Mouse (Mus musculus): Measurements from ENCODE around the gene Gba.

- TF ChIP-seq GATA1 (IDR thresholded peaks at IDR 0.05; ENCODE audit: borderline replicate concordance, low read length), result no peak
- TF ChIP-seq FLI1 (IDR thresholded peaks at IDR 0.05; ENCODE audit: low read length), result no peak
Measured at GRCm38 (mm10) chr3:89174844-89175243, 27.9 kb upstream of the Gba start.
